Mouse (Mus musculus): ENCODE measurements around the gene Plod1. TPM values are rescaled to one million over a fixed set of nuclear protein-coding genes. Genes with fewer than 3 reads are reported as not detected.

Plod1 gene
- total and polyA plus RNA-seq, 2 experiments: 24.5 to 32.9 TPM

DNA sequence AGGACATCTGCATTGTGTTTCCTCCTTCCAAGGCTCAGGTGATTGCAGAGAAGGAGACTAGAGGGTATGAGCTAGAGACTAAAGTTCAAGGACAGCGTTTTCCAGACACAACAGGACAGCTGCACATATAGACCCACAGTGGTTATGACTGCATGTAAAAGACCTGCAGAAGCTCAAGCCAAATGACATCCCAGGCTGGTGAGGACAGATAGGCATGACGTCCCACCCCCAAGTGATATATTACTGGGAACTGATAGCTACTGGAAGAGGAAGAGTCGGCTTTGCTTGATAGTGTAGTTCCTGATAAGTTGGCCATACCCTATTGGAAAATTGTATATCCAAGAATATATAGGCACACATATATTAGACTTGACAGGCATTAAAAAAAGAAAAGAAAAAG, 39.7 kb upstream of the Plod1 start:
- Histone ChIP-seq H3K27me3 (ENCODE audit: control insufficient read depth, insufficient read depth, low read length) (peaks cover 3% of the 10 kb centered on the region; the same call in 1 of the 2 replicates), H3K79me2 (ENCODE audit: control insufficient read depth, insufficient read depth, low read length) (no peaks in the 10 kb centered on the region), H3K4me1 (ENCODE audit: control insufficient read depth, insufficient read depth, low read length) (no peaks in the 10 kb centered on the region), H3K4me3 (ENCODE audit: insufficient read depth, low read depth, low read length) (no peak overlapping the region), H3K36me3 (ENCODE audit: control insufficient read depth, insufficient read depth, low read length) (no peaks in the 10 kb centered on the region), H3K9ac (ENCODE audit: low read depth, low read length) (no peak overlapping the region), H3K27ac (replicated peaks; ENCODE audit: insufficient read depth, low read depth, low read length) (no peak overlapping the region)
- WGBS: 63% methylated on average over 3 of the region's 3 CpGs
- no peak for DNase-seq (ENCODE audit: extremely low read depth, low read depth, low spot score)
- TF ChIP-seq CTCF (IDR thresholded peaks at IDR 0.05; ENCODE audit: low read depth, low read length) (no peak), POLR2A (IDR thresholded peaks at IDR 0.05; ENCODE audit: extremely low read depth, insufficient read depth, low read length) (no peak)

DNA sequence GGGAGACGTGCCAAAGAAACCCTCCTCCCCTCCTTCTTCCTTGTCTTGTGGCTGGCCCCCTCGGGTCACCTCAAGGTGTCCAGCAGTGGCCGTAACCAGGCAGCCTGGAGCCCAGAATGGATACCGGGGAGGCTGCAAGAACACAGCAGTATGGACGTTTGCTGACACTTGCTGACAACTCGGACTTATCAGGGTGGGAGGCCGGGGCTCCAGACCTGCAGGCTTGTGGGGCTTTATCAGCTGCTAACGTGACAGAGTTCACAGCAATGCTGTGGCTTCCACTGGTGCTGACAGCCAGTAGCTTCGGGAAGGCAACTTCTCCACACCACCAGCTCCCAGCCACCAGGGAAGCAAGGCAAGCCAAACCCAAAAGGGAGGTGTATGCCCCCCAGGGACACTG, 32.8 kb upstream of the Plod1 start:
- Histone ChIP-seq H3K4me3 (ENCODE audit: insufficient read depth, low read depth, low read length) (no peak overlapping the region), H3K4me1 (ENCODE audit: control insufficient read depth, insufficient read depth, low read length) (no peaks in the 10 kb centered on the region), H3K27ac (replicated peaks; ENCODE audit: insufficient read depth, low read depth, low read length) (no peak overlapping the region), H3K27me3 (ENCODE audit: control insufficient read depth, insufficient read depth, low read length) (no peaks in the 10 kb centered on the region), H3K9ac (ENCODE audit: low read depth, low read length) (no peak overlapping the region), H3K79me2 (ENCODE audit: control insufficient read depth, insufficient read depth, low read length) (no peaks in the 10 kb centered on the region), H3K36me3 (ENCODE audit: control insufficient read depth, insufficient read depth, low read length) (no peaks in the 10 kb centered on the region)
- TF ChIP-seq CTCF (IDR thresholded peaks at IDR 0.05; ENCODE audit: low read depth, low read length) (no peak), POLR2A (IDR thresholded peaks at IDR 0.05; ENCODE audit: extremely low read depth, insufficient read depth, low read length) (no peak)
- DNase-seq (ENCODE audit: extremely low read depth, low read depth, low spot score): no peak
- 33% methylated on average over 9 of the region's 9 CpGs for WGBS

DNA sequence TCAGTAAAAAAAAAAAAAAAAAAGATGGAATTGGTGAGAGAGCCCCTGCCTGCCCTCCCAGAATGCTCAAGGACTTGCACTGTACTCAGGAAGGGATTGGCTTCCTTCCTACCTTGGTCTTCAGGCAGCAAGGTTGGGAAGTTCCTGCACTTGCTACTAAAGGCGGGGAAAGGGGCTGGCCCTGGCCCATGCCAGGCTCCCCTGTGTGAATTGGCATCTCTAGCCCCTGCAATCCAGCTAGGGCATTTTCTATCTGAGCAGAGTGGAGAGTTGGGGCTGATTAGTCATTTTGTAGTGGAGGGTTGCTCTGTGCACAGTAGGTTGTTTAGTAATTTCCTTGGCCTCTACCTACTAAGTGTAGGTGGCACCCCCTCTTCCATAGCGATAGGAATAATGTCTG, 32.2 kb upstream of the Plod1 start:
- WGBS: 75% methylated on average over 2 of the region's 2 CpGs
- DNase-seq (ENCODE audit: extremely low read depth, low read depth, low spot score): no peak
- Histone ChIP-seq H3K9ac (ENCODE audit: low read depth, low read length) (no peak overlapping the region), H3K27me3 (ENCODE audit: control insufficient read depth, insufficient read depth, low read length) (no peaks in the 10 kb centered on the region), H3K4me3 (ENCODE audit: insufficient read depth, low read depth, low read length) (no peak overlapping the region), H3K36me3 (ENCODE audit: control insufficient read depth, insufficient read depth, low read length) (no peaks in the 10 kb centered on the region), H3K4me1 (ENCODE audit: control insufficient read depth, insufficient read depth, low read length) (no peaks in the 10 kb centered on the region), H3K27ac (replicated peaks; ENCODE audit: insufficient read depth, low read depth, low read length) (no peak overlapping the region), H3K79me2 (ENCODE audit: control insufficient read depth, insufficient read depth, low read length) (no peaks in the 10 kb centered on the region)
- TF ChIP-seq POLR2A (IDR thresholded peaks at IDR 0.05; ENCODE audit: extremely low read depth, insufficient read depth, low read length): no peak
- no peak for TF ChIP-seq CTCF (IDR thresholded peaks at IDR 0.05; ENCODE audit: low read depth, low read length)

DNA sequence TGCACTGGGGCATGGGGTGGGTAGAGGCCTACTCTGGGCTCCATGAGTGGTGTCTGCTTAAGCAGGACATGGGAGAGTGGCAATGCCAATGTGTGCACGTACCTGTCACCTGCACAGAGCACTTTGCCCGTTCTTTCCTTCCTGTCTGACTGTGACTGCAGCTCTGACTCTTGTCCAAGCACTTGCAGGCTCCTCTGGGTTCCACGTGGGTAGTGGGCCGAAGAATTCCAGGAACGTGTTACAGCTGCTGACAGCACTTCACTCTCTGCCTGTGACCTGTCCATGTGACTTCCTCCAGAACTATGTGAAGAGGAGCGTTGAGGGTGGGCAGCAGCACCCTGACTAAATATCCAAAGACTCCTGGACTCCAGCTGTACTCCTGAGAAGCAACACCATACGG, 29.1 kb upstream of the Plod1 start:
- WGBS: 72% methylated on average over 7 of the region's 7 CpGs
- Histone ChIP-seq H3K36me3 (ENCODE audit: control insufficient read depth, insufficient read depth, low read length) (no peaks in the 10 kb centered on the region), H3K27ac (replicated peaks; ENCODE audit: insufficient read depth, low read depth, low read length) (no peak overlapping the region), H3K4me3 (ENCODE audit: insufficient read depth, low read depth, low read length) (no peak overlapping the region), H3K27me3 (ENCODE audit: control insufficient read depth, insufficient read depth, low read length) (no peaks in the 10 kb centered on the region), H3K9ac (ENCODE audit: low read depth, low read length) (no peak overlapping the region), H3K79me2 (ENCODE audit: control insufficient read depth, insufficient read depth, low read length) (no peaks in the 10 kb centered on the region), H3K4me1 (ENCODE audit: control insufficient read depth, insufficient read depth, low read length) (no peaks in the 10 kb centered on the region)
- no peak for DNase-seq (ENCODE audit: extremely low read depth, low read depth, low spot score)
- TF ChIP-seq CTCF (IDR thresholded peaks at IDR 0.05; ENCODE audit: low read depth, low read length) (no peak), POLR2A (IDR thresholded peaks at IDR 0.05; ENCODE audit: extremely low read depth, insufficient read depth, low read length) (no peak)

DNA sequence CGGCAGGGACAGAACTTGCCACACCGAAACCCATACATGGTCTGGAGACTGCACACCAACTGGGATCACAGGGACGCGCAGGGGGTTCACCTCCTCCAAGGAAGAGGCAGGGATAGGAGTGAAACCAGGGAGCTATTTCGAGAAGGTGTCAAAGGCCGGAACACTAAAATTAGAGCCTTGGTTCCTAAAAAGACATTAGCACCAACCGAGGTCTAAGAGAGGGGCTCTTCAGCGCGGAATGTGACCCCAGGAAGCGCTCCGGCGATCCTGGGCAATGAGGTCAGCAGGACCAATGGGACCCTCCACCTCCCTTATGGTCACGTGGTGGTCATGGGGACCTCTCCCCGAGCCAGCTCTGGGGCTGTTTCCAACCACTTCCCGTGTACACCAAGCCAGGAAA, 27.1 kb upstream of the Plod1 start:
- no peaks in the 10 kb centered on the region for H3K79me2 ChIP-seq (ENCODE audit: control insufficient read depth, insufficient read depth, low read length)
- H3K36me3 ChIP-seq (ENCODE audit: control insufficient read depth, insufficient read depth, low read length): no peaks in the 10 kb centered on the region
- no peaks in the 10 kb centered on the region for H3K4me1 ChIP-seq (ENCODE audit: control insufficient read depth, insufficient read depth, low read length)
- H3K27ac ChIP-seq (replicated peaks; ENCODE audit: insufficient read depth, low read depth, low read length): no peak overlapping the region
- DNase-seq (ENCODE audit: extremely low read depth, low read depth, low spot score): no peak
- H3K27me3 ChIP-seq (ENCODE audit: control insufficient read depth, insufficient read depth, low read length): no peaks in the 10 kb centered on the region
- H3K4me3 ChIP-seq (ENCODE audit: insufficient read depth, low read depth, low read length): no peak overlapping the region
- TF ChIP-seq POLR2A (IDR thresholded peaks at IDR 0.05; ENCODE audit: extremely low read depth, insufficient read depth, low read length) (no peak), CTCF (IDR thresholded peaks at IDR 0.05; ENCODE audit: low read depth, low read length) (no peak)
- H3K9ac ChIP-seq (ENCODE audit: low read depth, low read length): no peak overlapping the region
- WGBS: 87% methylated on average over 15 of the region's 15 CpGs

DNA sequence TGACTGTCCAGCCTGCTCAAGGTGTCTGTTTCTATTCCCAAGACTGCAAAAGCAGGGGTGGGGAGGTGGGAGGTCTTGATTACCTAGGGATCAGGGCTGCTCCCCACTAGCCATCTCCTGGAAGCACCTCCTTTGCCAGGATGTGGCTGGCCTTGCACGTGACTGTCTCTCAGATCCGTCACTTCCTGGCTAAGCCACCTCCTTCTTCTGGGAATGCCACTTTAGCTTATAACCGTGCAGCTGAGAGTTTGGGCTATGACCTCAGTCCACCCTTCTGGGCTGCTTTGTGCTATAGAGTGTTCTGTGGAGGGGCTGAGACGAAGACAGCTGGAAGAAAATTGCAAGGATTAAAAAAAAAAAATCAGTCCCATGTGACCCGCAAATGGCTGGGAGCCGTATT, 26.2 kb upstream of the Plod1 start:
- Histone ChIP-seq H3K79me2 (ENCODE audit: control insufficient read depth, insufficient read depth, low read length) (no peaks in the 10 kb centered on the region), H3K27me3 (ENCODE audit: control insufficient read depth, insufficient read depth, low read length) (no peaks in the 10 kb centered on the region), H3K27ac (replicated peaks; ENCODE audit: insufficient read depth, low read depth, low read length) (no peak overlapping the region), H3K36me3 (ENCODE audit: control insufficient read depth, insufficient read depth, low read length) (no peaks in the 10 kb centered on the region), H3K4me1 (ENCODE audit: control insufficient read depth, insufficient read depth, low read length) (no peaks in the 10 kb centered on the region), H3K4me3 (ENCODE audit: insufficient read depth, low read depth, low read length) (no peak overlapping the region), H3K9ac (ENCODE audit: low read depth, low read length) (no peak overlapping the region)
- 58% methylated on average over 6 of the region's 6 CpGs for WGBS
- DNase-seq (ENCODE audit: extremely low read depth, low read depth, low spot score): no peak
- no peak for TF ChIP-seq CTCF (IDR thresholded peaks at IDR 0.05; ENCODE audit: low read depth, low read length)
- no peak for TF ChIP-seq POLR2A (IDR thresholded peaks at IDR 0.05; ENCODE audit: extremely low read depth, insufficient read depth, low read length)
